Mouse (Mus musculus) adrenal gland (tissue): ENCODE data around the gene Maml3.

Experiments
- intact Hi-C: fragments of 180-260 bp; cut with DNase I; formaldehyde crosslinking; loops from one replicate; pipeline ENCODE4 v1.15.1; 2025

Gene Maml3

GRCm38 (mm10) chr3:51916902-51917301 is 188.0 kb downstream of the Maml3 start:
- intact Hi-C loops = no loop called here

GRCm38 (mm10) chr3:51916060-51916870 is 188.6 kb downstream of the Maml3 start:
- intact Hi-C loops = no loop called here

- intact Hi-C loops = no loop called here
These were observed 189.5 kb downstream of the Maml3 start for GRCm38 (mm10) chr3:51915415-51915814.

- intact Hi-C loops = no loop called here
These were observed 190.0 kb downstream of the Maml3 start for GRCm38 (mm10) chr3:51914900-51915299.

- intact Hi-C loops = no loop called here
These were observed 191.4 kb downstream of the Maml3 start for GRCm38 (mm10) chr3:51913498-51913897.

- intact Hi-C loops = no loop called here
These were observed 192.7 kb downstream of the Maml3 start for GRCm38 (mm10) chr3:51912214-51912613.

GRCm38 (mm10) chr3:51908437-51908990 is 196.4 kb downstream of the Maml3 start:
- intact Hi-C loops = no loop called here

- intact Hi-C loops = no loop called here
These were observed 197.6 kb downstream of the Maml3 start for GRCm38 (mm10) chr3:51907113-51907860.

- intact Hi-C loops = no loop called here
These were observed 199.0 kb downstream of the Maml3 start for GRCm38 (mm10) chr3:51905903-51906302.

GRCm38 (mm10) chr3:51904357-51904855 is 200.5 kb downstream of the Maml3 start:
- intact Hi-C loops = no loop called here

- intact Hi-C loops = no loop called here
These were observed 203.7 kb downstream of the Maml3 start for GRCm38 (mm10) chr3:51901151-51901550.

- intact Hi-C loops = loop anchor here (10.0 kb wide), 1 partner anchor 190 kb away; no protein-coding TSS in a partner anchor
These were observed 210.4 kb downstream of the Maml3 start for GRCm38 (mm10) chr3:51894514-51894913.

GRCm38 (mm10) chr3:51891562-51892119 is 213.2 kb downstream of the Maml3 start:
- intact Hi-C loops = loop anchor here (10.0 kb wide), 1 partner anchor 187 kb away; no protein-coding TSS in a partner anchor

- intact Hi-C loops = loop anchor here (10.0 kb wide), 1 partner anchor 185 kb away; no protein-coding TSS in a partner anchor
These were observed 214.7 kb downstream of the Maml3 start for GRCm38 (mm10) chr3:51890181-51890580.

- intact Hi-C loops = loop anchor here (10.0 kb wide), 2 partner anchors 185 to 305 kb away; no protein-coding TSS in a partner anchor
These were observed 215.1 kb downstream of the Maml3 start for GRCm38 (mm10) chr3:51889776-51890175.

GRCm38 (mm10) chr3:51888662-51889433 is 216.0 kb downstream of the Maml3 start:
- intact Hi-C loops = loop anchor here (10.0 kb wide), 1 partner anchor 306 kb away; no protein-coding TSS in a partner anchor

- intact Hi-C loops = loop anchor here (10.0 kb wide), 1 partner anchor 307 kb away; no protein-coding TSS in a partner anchor
These were observed 216.6 kb downstream of the Maml3 start for GRCm38 (mm10) chr3:51888295-51888661.

GRCm38 (mm10) chr3:51885920-51886319 is 219.0 kb downstream of the Maml3 start:
- intact Hi-C loops = loop anchor here (10.0 kb wide), 1 partner anchor 309 kb away; no protein-coding TSS in a partner anchor

GRCm38 (mm10) chr3:51885487-51885886 is 219.4 kb downstream of the Maml3 start:
- intact Hi-C loops = loop anchor here (10.0 kb wide), 1 partner anchor 309 kb away; no protein-coding TSS in a partner anchor

- intact Hi-C loops = loop anchor here (10.0 kb wide), 1 partner anchor 313 kb away; no protein-coding TSS in a partner anchor
These were observed 222.9 kb downstream of the Maml3 start for GRCm38 (mm10) chr3:51881981-51882380.
